Mouse (Mus musculus) adrenal gland, postnatal 0 days (tissue): ENCODE measurements around the gene Fnbp1l. TPM values are rescaled to one million over a fixed set of nuclear protein-coding genes. Genes with fewer than 3 reads are reported as not detected.

Experiments
- microRNA-seq: library from miRNA; unstranded; fragments of <30 nt; microRNA quantifications from one replicate; pipeline ENCODE4, GENCODE M21; 2016; ENCODE audit warnings: borderline replicate concordance; ENCODE audit not compliant: insufficient number of aligned reads
- polyA plus RNA-seq: library from polyadenylated mRNA; unstranded; fragments of >200 nt; fragmentation: Nextera tagmentation; extraction: Ambion mirVana; gene quantifications from 2 replicates; pipeline ENCODE4 v1.2.1, GENCODE M21; 2015

Fnbp1l gene
- 14.2 and 16.2 TPM in 2 replicates for polyA plus RNA-seq

DNA sequence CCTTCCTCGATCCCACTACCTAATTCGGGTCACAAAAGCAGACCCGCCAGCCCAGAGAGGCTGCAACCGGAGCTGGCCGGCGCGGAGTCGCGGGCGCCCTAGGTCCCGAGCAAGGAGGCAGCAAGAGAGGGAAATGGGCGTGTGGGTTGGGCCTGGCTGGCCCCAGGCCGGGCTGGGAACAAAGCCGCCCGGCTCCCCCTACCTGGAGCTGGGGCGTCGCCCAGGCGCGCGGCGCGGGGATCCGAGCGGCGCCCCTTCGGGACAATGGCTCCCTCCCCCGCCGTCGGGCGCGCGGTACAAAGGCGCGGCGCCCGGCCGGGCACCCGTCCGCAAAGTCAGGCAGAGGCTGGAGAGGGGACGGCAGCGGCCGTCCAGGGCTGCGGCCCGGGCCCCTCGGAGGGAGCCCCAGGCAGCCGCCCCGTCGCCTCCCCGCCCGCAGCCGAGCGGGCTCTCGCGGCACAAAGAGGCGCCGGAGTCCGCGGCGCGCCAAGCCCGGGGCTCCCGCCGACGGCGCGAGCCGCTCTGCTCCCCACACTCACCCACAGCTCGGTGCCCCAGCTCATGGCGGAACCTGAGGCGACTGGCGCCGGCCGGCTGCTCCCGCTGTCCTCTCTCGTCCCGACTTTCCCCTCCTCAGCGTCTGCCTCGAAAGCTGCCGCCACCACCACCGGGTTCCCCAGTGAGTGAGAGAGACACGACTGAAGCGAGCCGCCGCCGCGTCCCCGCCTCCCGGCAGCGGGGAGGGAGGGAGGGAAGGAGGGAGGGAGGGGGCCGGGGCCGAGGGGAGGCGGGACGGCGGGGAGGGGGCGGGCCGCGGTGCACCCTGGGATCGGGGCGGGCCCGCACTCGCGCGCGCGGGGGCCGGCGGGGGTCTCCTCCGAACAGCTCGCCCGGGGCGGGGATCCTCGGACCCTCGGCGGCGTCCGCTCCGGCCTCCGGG is at the start of gene Fnbp1l:
TSS of gene Fnbp1l (minus strand) at position 725 of the 940 bp plus-strand sequence.

Small RNA genes within 50 kb of the gene (microRNA-seq; reads per million reads assigned to microRNA genes)
- not detected for gene Mir7657

Other genes with a start within 250 kb of the Fnbp1l start
- gene Pde5a, start 109.2 kb upstream of the Fnbp1l start, polyA plus RNA-seq, result 2.6 and 4.0 TPM in 2 replicates